Mouse (Mus musculus) gastrocnemius, postnatal 10 days (tissue): ENCODE data around the gene Cox6a1. TPM values are rescaled to one million over a fixed set of nuclear protein-coding genes. Genes with fewer than 3 reads are reported as not detected.
"Not testable (repeated sequence)": the region's sequence is repeated elsewhere in the genome, so short reads cannot be mapped to it uniquely, and the experiment has no call there.

ENCODE experiments used
- DNase-seq: peaks from one replicate; pipeline ENCODE4 v3.0.0; 2021; ENCODE audit warnings: mixed read lengths
- long read RNA-seq, 2 experiments: library from polyadenylated mRNA; stranded (forward); transcript quantifications; one replicate each; pipeline ENCODE4 v2.0.0; 2021
- total RNA-seq, 2 experiments: library from RNA; stranded (reverse); gene quantifications; 2 replicates each; pipeline ENCODE4 v1.2.3; 2021

Cox6a1 gene
- 100 to 1,000 TPM; 164 to 166 TPM for total RNA-seq
- long read RNA-seq, experiment 1, transcript Cox6a1-201 (3 exons, 571 nt): major isoform, 73 of 77 reads
- long read RNA-seq, experiment 1, partial matches to known transcripts: 1 of 77 reads
- long read RNA-seq, experiment 1, other reads (novel, unspliced or antisense): 1 of 77 reads
- long read RNA-seq, experiment 2, transcript Cox6a1-201 (3 exons, 571 nt): major isoform, 63 of 65 reads
- long read RNA-seq, experiment 2, partial matches to known transcripts: 0 of 65 reads
- long read RNA-seq, experiment 2, other reads (novel, unspliced or antisense): 2 of 65 reads

- peak; percentile 99 for DNase-seq
Measured at GRCm38 (mm10) chr5:115348546-115349224, at the start of gene Cox6a1. TSS of gene Cox6a1 (minus strand) at chr5:115348981.

GRCm38 (mm10) chr5:115397839-115398780, 49.3 kb upstream of the Cox6a1 start:
- DNase-seq: peak; percentile 17

GRCm38 (mm10) chr5:115396654-115397053, 47.9 kb upstream of the Cox6a1 start:
- no peak for DNase-seq

- DNase-seq: no peak
Measured at GRCm38 (mm10) chr5:115394836-115395235, 46.1 kb upstream of the Cox6a1 start.

GRCm38 (mm10) chr5:115394223-115394622, 45.4 kb upstream of the Cox6a1 start:
- no peak for DNase-seq

- no peak for DNase-seq
Measured at GRCm38 (mm10) chr5:115392969-115393368, 44.2 kb upstream of the Cox6a1 start.

- DNase-seq: no peak
Measured at GRCm38 (mm10) chr5:115391935-115392334, 43.2 kb upstream of the Cox6a1 start.

- DNase-seq: not testable (repeated sequence)
Measured at GRCm38 (mm10) chr5:115378882-115379281, 30.1 kb upstream of the Cox6a1 start.

- no peak for DNase-seq
Measured at GRCm38 (mm10) chr5:115375436-115375835, 26.7 kb upstream of the Cox6a1 start.

GRCm38 (mm10) chr5:115374204-115374820, 25.5 kb upstream of the Cox6a1 start:
- DNase-seq: no peak

GRCm38 (mm10) chr5:115373441-115374203, 24.8 kb upstream of the Cox6a1 start:
- DNase-seq: no peak

- DNase-seq: no peak
Measured at GRCm38 (mm10) chr5:115371736-115372135, 23.0 kb upstream of the Cox6a1 start.

GRCm38 (mm10) chr5:115364782-115365181, 16.0 kb upstream of the Cox6a1 start:
- DNase-seq: no peak

GRCm38 (mm10) chr5:115362819-115363714, 14.3 kb upstream of the Cox6a1 start:
- no peak for DNase-seq

- no peak for DNase-seq
Measured at GRCm38 (mm10) chr5:115362216-115362615, 13.4 kb upstream of the Cox6a1 start.

- DNase-seq: no peak
Measured at GRCm38 (mm10) chr5:115359851-115360372, 11.1 kb upstream of the Cox6a1 start.

GRCm38 (mm10) chr5:115359438-115359837, 10.7 kb upstream of the Cox6a1 start:
- DNase-seq: no peak

GRCm38 (mm10) chr5:115358872-115359271, 10.1 kb upstream of the Cox6a1 start:
- DNase-seq: peak; percentile 95

GRCm38 (mm10) chr5:115355070-115355469, 6.3 kb upstream of the Cox6a1 start:
- no peak for DNase-seq

GRCm38 (mm10) chr5:115351348-115351747, 2.6 kb upstream of the Cox6a1 start:
- DNase-seq: no peak
